Mouse (Mus musculus): ENCODE data around the gene Slc35f4. TPM values are rescaled to one million over a fixed set of nuclear protein-coding genes. Genes with fewer than 3 reads are reported as not detected.
"Not testable (repeated sequence)": the region's sequence is repeated elsewhere in the genome, so short reads cannot be mapped to it uniquely, and the experiment has no call there.

Gene Slc35f4
- polyA plus RNA-seq, 1 experiment from 2014 or later: not detected

DNA sequence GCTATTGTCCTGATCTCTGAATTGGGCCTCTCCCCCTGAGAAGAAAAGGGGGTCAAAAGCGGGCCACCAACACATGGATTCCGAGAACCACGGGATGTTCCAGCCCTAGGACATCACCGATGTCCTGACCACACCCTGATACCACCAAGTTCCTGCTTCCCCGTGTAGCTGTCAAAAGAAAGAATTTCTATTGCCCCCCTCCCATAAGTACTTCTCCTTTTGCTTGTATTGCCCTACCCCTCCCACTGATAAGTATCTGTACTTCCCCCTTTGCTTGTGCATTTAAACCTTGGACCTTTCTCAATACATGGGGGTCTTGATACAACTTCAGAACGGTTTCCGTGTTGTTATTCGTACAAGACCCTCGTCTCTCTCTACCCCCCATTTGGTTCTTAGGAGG lies 247.4 kb downstream of the Slc35f4 start:
- H3K4me1 ChIP-seq (ENCODE audit: control insufficient read depth, insufficient read depth, low read length); H3K27ac ChIP-seq (ENCODE audit: low read depth, low read length); H3K9ac ChIP-seq (ENCODE audit: low read depth, low read length); H3K4me3 ChIP-seq (ENCODE audit: low read length); H3K27me3 ChIP-seq (ENCODE audit: control insufficient read depth, insufficient read depth, low read length); ATAC-seq (ENCODE audit: low FRiP score, low TSS enrichment); H3K4me2 ChIP-seq (replicated peaks; ENCODE audit: low read depth, low read length); H3K36me3 ChIP-seq (ENCODE audit: control insufficient read depth, insufficient read depth, low read length); H3K9me3 ChIP-seq (ENCODE audit: control insufficient read depth, low read length): not testable (repeated sequence)
- WGBS: 92% methylated on average over 9 of the region's 9 CpGs

DNA sequence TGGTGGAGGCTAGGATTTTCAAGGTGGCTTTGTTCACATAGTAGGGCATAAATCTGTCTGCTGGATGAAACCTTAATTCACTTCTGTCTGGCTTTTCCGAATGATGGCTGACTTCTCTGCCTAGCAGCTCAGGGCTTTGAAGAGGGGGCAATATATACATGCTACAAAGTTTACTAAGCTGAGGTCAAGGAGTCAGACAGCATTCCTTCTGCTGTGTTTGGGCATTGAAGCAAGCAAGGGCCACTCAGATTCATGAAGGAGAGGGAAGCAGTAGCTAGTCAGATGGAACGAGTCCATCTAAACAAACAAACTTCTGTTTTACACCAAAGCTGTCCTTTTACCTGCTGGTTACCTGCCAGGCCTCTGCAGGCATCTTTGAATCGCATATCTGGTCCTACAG lies 248.2 kb downstream of the Slc35f4 start:
- no peak overlapping the region for H3K9ac ChIP-seq (ENCODE audit: low read depth, low read length)
- H3K9me3 ChIP-seq (ENCODE audit: control insufficient read depth, low read length): no peaks in the 10 kb centered on the region
- H3K4me2 ChIP-seq (replicated peaks; ENCODE audit: low read depth, low read length): no peak overlapping the region
- no peak overlapping the region for H3K27ac ChIP-seq (ENCODE audit: low read depth, low read length)
- H3K36me3 ChIP-seq (ENCODE audit: control insufficient read depth, insufficient read depth, low read length): no peaks in the 10 kb centered on the region
- 0 out of 2 replicates have a peak, but pooled peaks have one; percentile 64 for ATAC-seq (ENCODE audit: low FRiP score, low TSS enrichment)
- WGBS: 37% methylated on average over 3 of the region's 3 CpGs
- no peaks in the 10 kb centered on the region for H3K27me3 ChIP-seq (ENCODE audit: control insufficient read depth, insufficient read depth, low read length)
- no peak overlapping the region for H3K4me3 ChIP-seq (ENCODE audit: low read length)
- H3K4me1 ChIP-seq (ENCODE audit: control insufficient read depth, insufficient read depth, low read length): 0 out of 2 replicates have a peak, but pooled peaks cover 9% of the 10 kb centered on the region

DNA sequence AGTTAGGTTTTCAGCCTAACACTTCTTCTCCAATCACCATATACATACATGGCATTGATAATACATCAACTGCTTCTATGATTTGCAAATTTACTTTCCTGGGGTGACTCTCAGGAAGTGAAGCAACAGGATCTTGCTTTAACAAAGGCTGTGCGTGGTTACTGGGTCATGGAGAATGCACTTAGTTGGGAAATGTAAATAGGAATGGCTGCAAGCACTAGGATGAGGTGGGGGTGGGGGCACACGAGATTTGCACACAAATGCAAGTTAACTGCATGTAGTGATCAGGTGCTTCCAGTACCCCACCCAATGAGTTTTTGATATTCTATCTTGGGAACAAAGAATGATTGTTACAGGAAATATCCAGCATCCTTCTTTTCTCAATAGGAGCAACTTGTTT lies 250.5 kb downstream of the Slc35f4 start:
- no peak overlapping the region for H3K4me2 ChIP-seq (replicated peaks; ENCODE audit: low read depth, low read length)
- 0 out of 2 replicates have a peak, but pooled peaks cover 9% of the 10 kb centered on the region for H3K4me1 ChIP-seq (ENCODE audit: control insufficient read depth, insufficient read depth, low read length)
- H3K4me3 ChIP-seq (ENCODE audit: low read length): no peak overlapping the region
- no peaks in the 10 kb centered on the region for H3K27me3 ChIP-seq (ENCODE audit: control insufficient read depth, insufficient read depth, low read length)
- no peak overlapping the region for H3K9ac ChIP-seq (ENCODE audit: low read depth, low read length)
- no peak for ATAC-seq (ENCODE audit: low FRiP score, low TSS enrichment)
- H3K36me3 ChIP-seq (ENCODE audit: control insufficient read depth, insufficient read depth, low read length): no peaks in the 10 kb centered on the region
- H3K27ac ChIP-seq (ENCODE audit: low read depth, low read length): no peak overlapping the region
- WGBS: 34% methylated on average over 2 of the region's 2 CpGs
- H3K9me3 ChIP-seq (ENCODE audit: control insufficient read depth, low read length): no peaks in the 10 kb centered on the region

DNA sequence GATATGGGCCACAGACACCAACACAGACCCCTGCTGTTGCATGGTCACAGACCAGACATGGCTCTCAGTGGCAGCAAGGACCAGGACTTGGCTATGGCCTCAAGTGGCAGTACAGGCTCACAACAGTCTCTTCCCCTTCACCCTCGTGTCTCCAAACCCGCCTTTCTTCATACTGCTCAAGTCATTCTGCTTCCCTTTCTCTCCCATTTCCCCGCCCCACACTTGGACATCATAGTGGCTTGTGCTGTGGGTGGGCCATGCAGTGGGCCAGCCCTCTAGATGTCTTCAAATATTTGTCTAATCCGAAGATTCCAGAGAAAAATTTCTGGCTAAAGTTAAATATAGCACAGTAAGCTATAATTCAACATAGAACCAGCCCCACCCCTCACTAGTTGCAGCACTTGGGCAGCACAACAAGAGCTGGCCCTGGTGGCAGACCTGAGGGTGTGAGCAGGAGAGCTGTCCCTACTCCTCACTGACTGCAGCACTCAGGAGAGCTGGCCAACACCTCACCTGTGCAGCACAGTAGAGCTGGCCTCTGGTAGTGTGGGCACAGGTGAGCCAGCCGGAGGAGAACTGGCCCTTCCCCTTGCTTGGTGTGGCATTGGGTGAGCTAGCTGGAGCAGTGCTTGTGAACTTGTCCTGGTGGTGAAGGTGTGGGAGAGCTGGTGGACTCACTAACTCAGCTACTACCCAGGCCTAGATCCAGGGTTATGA lies 260.4 kb downstream of the Slc35f4 start:
- Histone ChIP-seq H3K27me3 (ENCODE audit: control insufficient read depth, insufficient read depth, low read length) (no peaks in the 10 kb centered on the region), H3K4me3 (ENCODE audit: low read length) (no peak overlapping the region), H3K36me3 (ENCODE audit: control insufficient read depth, insufficient read depth, low read length) (no peaks in the 10 kb centered on the region), H3K27ac (ENCODE audit: low read depth, low read length) (no peak overlapping the region), H3K9ac (ENCODE audit: low read depth, low read length) (no peak overlapping the region), H3K4me1 (ENCODE audit: control insufficient read depth, insufficient read depth, low read length) (no peaks in the 10 kb centered on the region), H3K4me2 (replicated peaks; ENCODE audit: low read depth, low read length) (no peak overlapping the region), H3K9me3 (ENCODE audit: control insufficient read depth, low read length) (no peaks in the 10 kb centered on the region)
- WGBS: 80% methylated on average over 5 of the region's 5 CpGs
- ATAC-seq (ENCODE audit: low FRiP score, low TSS enrichment): no peak; the same call in 1 of the 2 replicates

Small RNA genes within 50 kb of the gene (microRNA-seq; reads per million reads assigned to microRNA genes)
- gene Gm22949: not detected

Data from kidney, embryonic 14.5 days (tissue).